Mouse (Mus musculus) ovary, adult 18-20 months (tissue): Measurements from ENCODE around the gene Card10.
"Not testable (repeated sequence)": the region's sequence is repeated elsewhere in the genome, so short reads cannot be mapped to it uniquely, and the experiment has no call there.

Source experiments
- DNase-seq: peaks from one replicate; pipeline ENCODE4 v3.0.0; 2022; ENCODE audit warnings: low spot score, mixed read lengths

Gene Card10

DNA sequence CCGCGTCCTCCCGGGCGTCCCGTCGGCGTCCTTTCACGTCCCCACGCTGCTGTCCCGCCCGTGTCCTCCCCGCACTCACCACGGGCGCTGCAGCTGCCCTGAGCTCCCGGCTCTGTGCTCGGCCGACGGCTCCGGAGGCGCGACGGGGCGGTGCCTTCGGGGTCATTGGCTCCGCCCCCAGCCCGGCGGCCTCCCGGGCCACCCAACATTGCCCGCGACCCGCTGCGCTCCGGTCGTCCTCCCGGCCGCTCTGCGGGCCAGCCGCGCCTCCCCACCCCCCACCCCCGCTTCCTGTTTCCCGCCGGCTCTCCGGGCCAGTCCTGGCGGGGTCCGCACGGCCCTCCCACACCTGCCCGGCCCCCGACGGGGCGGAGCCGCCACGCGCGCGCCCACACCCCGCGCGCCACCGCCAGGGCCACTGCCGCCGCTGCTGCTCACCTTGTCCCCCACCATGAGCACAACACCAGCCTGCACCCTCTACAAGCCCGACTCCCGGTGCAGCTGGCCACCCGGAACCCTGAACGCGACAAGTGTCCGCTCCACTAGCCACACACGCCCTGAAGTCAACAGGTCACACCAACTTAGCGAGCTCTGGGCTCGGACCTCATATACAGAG is at the start of gene Card10:
Gene Card10 (minus strand): TSS at position 267 of the 616 bp plus-strand sequence.
- no peak for DNase-seq

DNA sequence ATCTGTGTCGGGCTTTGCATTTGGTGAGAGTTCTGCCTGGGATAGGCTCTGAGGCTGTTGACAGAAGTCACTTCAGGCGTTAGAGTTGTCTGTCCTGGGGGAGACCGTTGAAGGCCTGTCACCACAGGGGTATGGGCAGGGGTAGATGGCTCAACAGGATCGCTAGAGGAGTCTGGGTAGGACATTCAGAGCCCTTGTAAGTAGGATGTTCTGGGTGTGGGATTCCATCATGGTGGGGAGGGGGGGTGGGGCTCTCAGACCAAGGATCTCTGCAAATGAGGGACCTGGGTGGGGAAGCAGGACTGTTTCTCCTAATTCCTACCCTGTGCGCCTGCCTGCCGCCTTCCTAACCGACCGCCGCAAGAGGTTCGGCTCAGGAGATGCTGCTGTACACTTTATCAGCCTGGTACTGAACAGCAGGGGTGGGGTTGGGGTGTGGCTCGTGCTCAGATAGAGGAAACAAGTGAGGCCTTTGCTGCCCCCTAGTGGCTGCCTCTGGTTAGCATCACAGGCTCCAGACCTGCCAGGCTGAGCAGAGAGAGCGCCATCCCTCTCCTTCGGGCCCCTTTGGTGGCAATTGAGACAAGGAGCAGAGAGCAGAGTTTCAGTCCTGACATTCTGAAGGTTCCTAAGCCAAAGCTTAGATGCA is 48.8 kb upstream of the Card10 start:
- peak; percentile 79 for DNase-seq

GRCm38 (mm10) chr15:78850944-78851343 is 48.1 kb upstream of the Card10 start:
- no peak for DNase-seq

- no peak for DNase-seq
Observed at GRCm38 (mm10) chr15:78850059-78850824, 47.4 kb upstream of the Card10 start.

DNA sequence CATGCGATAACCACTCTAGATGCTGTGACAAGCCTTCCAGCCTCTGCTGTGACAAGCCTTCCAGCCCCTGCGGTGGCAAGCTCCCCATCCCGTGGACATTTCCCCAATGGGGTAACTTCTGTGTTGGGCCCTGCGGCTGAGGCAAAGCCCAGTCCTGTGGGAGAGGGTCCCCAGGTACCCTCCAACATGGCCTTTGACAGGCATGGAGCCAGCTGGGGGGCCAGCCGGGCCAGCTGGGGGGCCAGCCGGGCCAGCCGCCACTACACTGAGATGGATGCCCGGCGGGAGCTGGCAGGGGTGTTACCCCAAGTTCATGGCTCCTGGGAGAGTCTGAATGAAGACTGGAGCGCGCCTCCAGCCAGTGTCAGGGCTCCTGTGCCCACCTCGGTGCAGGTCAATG is 46.6 kb upstream of the Card10 start:
- DNase-seq, result no peak

GRCm38 (mm10) chr15:78848467-78848866 is 45.6 kb upstream of the Card10 start:
- peak; percentile 57 for DNase-seq

DNA sequence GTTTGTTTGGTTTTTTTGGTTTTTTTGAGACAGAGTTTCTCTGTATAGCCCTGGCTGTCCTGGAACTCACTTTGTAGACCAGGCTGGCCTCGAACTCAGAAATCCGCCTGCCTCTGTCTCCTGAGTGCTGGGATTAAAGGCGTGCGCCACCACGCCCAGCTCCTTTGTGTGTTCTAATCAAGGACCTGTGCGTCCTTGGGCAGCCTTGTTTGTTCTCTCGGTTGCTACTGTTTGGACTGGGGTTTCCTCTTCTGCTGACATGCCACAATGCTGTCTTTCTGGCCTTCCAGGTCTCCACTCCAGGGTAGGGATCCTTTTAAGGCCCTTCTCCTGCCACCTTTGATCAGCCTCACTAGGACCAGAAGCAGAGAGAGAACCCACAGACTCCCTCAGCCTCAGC is 44.0 kb upstream of the Card10 start:
- not testable (repeated sequence) for DNase-seq

GRCm38 (mm10) chr15:78846352-78846751 is 43.5 kb upstream of the Card10 start:
- DNase-seq, result no peak

GRCm38 (mm10) chr15:78845867-78846266 is 43.0 kb upstream of the Card10 start:
- DNase-seq, result peak; percentile 61

- no peak for DNase-seq
Observed at GRCm38 (mm10) chr15:78845321-78845720, 42.5 kb upstream of the Card10 start.

- no peak for DNase-seq
Observed at GRCm38 (mm10) chr15:78844791-78845190, 41.9 kb upstream of the Card10 start.

GRCm38 (mm10) chr15:78843581-78844469 is 41.0 kb upstream of the Card10 start:
- no peak for DNase-seq

DNA sequence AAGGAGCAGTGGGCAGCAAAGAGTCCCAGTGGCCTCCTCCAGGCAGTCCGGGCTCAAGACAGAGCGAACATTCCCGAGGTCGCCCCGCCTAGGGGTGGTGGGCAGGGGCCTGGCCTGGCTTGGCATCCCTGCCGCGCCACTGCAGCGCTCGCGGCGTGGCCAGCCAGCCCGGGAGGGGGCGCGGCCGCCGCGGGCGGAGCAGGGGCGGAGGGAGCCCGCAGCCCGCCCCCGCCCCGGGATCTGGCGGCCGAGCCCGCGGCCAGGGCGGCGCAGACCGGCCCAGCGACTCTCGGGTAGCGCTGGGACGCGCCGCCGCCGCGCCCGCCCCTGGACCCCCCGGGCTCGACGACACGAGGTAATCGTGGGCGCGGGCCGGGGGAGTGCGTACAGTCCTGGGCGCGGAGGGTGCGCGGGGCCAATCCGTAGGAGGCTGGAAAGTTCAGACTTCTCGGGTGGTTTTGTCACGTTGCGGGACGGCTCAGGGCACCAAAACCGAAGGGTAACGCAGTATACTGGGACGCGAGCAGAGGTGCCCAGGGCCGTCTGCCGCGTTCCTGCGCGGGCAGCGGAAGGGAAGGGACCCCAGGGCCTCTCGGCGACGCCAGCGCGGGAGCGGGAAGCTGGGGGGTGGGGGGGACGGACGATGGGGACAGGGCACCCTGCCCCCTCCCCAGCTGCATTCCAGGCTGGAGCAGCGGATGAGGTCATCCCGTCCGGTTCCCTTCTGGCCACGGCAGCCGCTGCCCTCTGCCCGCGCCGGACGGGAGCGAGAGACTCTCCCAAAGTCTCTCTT is 39.7 kb upstream of the Card10 start, which contains the start of gene Cdc42ep1:
Gene Cdc42ep1 (plus strand): TSS at position 254 of the 793 bp plus-strand sequence.
- DNase-seq, result peak; percentile 74

DNA sequence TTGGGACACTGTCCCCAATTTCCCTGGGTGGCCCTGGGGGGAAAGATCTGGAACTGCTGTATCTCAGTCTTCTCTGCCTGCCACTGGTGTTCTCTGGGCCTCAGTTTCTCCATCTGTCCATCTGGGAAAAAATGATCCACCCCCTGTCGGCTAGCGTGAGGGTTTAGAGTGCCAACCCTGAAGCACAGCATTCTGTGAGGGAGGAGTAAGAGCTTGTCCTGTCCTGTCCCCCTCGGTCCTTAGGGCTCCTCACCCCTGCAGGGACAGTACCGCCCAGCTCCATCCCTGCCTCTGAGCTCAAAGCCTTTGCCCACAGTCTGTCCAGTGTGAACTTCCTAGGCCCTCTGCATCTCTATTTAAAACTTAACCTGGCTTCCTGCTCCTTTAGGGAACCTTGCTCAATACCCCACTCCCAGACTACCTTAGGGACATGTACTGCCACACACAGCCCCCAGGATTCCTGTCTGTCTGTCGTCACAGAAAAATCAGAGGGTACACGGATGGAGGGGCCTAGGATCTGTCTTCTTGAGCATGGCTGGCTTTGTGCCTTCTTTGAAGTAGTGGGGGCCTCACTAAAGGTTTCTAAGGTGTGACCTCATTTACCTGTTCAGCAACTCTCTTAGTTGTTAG is 38.4 kb upstream of the Card10 start:
- no peak for DNase-seq

DNA sequence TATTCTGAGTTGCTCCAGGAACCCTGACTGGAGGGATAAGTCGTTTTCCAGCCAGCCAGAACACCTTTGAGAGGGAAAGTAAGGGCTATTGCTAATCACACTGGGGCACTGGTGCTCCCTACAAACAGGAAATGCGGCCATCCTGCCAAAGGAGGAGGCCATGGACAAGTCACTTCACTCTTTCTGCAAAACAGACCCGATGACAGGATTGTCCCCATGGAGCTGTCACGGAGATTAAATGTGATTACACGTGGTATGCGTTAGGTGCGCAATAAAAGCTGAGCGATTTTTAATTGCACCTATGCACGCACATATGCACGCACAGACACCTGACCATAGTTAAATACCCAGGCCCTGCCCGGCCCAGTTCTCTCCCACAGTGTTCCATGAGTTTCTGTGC is 37.9 kb upstream of the Card10 start:
- no peak for DNase-seq

DNA sequence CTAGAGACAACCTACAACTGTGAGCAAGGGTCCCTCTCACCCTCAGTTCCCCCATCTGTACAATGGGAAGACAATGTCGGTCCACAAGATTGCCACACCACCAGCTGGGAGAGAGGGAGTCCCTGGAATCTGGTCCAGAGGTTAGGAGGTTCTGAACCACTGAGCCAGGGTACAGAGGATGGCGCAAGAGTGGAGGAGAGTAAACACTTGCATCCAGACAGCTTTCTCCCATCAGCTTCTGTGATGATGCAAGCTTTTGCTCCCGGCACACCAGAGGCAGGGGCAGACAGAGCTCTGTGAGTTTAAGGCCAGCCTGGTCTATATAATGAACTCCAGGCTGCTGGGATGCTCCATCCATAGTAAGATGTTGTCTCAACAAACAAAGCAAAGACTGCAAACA is 37.4 kb upstream of the Card10 start:
- no peak for DNase-seq

DNA sequence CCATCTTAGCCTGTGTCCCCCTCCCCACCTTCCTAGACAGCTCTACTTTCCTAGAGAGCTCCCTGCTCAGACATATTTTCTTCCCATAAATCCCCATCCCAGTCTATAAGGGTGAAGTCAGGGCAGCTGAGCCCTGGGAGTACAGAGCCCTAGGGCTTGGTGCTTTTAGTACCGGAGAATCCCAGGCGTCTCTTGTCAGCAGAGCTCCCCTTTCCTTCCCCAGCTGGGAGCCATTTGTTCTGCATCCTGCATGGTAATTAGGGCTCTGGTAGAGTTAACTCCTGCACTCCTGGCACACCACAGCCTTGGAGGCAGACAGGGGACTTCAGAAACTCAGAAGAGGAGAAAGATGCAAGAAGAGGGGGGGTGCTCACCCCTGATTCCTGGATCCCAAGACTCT is 36.9 kb upstream of the Card10 start:
- DNase-seq, result no peak

GRCm38 (mm10) chr15:78836086-78836621 is 33.3 kb upstream of the Card10 start:
- DNase-seq, result no peak

GRCm38 (mm10) chr15:78835200-78836085 is 32.6 kb upstream of the Card10 start:
- DNase-seq, result no peak
